Mouse (Mus musculus) ES-Bruce4 (cell line): Measurements from ENCODE around the gene Cwc25.

Source experiments
- CTCF ChIP-seq: IDR thresholded peaks from one replicate; pipeline ENCODE4 v1.8.1; 2011; ENCODE audit warnings: low read depth, low read length
- EP300 ChIP-seq: IDR thresholded peaks from 2 replicates; pipeline ENCODE4 v1.6.1; 2011; ENCODE audit warnings: low read depth, low read length; ENCODE audit not compliant: insufficient read depth
- POLR2A ChIP-seq: IDR thresholded peaks from one replicate; pipeline ENCODE4 v1.8.1; 2011; ENCODE audit warnings: low read length; ENCODE audit not compliant: insufficient read depth

DNA sequence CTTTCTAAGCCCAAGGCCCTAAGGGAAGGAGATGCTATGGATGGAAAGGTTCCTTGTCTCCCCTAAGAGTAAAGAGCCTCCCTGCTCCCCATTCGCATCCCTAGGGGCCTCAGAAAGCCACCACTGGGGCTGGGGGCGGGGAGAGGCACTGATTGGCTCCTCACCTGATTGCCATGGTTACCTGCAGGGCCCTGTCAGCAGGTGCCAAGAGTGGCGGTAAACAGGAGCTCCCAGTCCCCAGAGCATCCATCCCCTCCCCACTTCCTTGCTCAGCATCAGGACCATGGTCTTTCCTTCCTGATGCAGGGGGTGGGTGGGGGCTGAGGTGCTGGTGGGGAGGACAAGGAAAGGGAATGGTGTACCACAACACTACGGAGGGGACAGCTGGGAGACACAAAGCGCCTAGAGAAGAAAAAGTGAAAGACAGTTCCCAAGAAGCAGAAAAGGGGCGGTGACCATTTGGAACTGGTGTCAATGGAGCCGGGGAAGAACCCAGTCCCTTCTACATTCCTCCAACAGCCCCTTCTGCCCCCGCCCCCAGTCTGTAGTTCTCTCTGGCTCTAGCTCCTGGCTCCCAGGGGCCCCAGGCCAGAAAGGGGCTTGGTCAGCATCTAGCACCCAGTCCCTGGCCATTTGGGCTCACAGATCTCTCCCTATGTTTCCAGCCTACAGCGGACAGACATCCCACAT lies 70.5 kb downstream of the Cwc25 start:
- TF ChIP-seq CTCF (no peak), POLR2A (no peak), EP300 (no peak)
